Mouse (Mus musculus): ENCODE results near the gene Rnf150. TPM values are rescaled to one million over a fixed set of nuclear protein-coding genes. Genes with fewer than 3 reads are reported as not detected.

The Rnf150 gene
- polyA plus RNA-seq, 1 experiment: 1.5 TPM

DNA sequence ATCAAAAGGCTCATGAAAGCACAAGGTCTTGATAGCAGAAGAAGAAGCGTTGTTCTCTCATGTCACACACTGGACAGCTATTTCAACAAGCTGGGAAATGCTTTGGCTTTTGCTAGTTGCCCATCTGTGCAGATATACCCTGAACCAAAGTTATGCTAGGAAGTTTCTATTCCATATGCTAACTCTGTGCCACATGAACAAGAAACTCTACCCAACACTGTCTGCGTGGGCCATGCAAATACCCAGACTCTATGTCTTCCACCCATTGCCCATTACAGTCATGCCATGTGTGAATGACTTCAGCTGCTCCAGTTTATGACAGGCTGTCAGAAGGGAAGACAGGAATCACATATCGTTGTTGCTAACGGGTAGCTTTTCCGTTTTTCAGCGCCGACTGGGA lies 140.0 kb downstream of the Rnf150 start:
- Histone ChIP-seq H3K27me3 (ENCODE audit: control insufficient read depth, insufficient read depth, low read length) (no peaks in the 10 kb centered on the region), H3K4me1 (replicated peaks; ENCODE audit: control insufficient read depth, insufficient read depth, low read length) (no peaks in the 10 kb centered on the region), H3K4me3 (ENCODE audit: control insufficient read depth, insufficient read depth, low read length) (no peak overlapping the region), H3K27ac (ENCODE audit: control insufficient read depth, insufficient read depth, low read length) (no peak overlapping the region), H3K36me3 (ENCODE audit: control insufficient read depth, insufficient read depth, low read length) (no peaks in the 10 kb centered on the region)
- 97% methylated on average over 7 of the region's 7 CpGs for WGBS
- no peak for DNase-seq
- TF ChIP-seq CTCF (IDR thresholded peaks at IDR 0.05; ENCODE audit: borderline replicate concordance, control insufficient read depth, extremely low read depth, insufficient read depth, low read length, poor library complexity) (no peak), POLR2A (IDR thresholded peaks at IDR 0.05; ENCODE audit: control insufficient read depth, extremely low read depth, insufficient read depth, low read length, poor library complexity) (no peak)

DNA sequence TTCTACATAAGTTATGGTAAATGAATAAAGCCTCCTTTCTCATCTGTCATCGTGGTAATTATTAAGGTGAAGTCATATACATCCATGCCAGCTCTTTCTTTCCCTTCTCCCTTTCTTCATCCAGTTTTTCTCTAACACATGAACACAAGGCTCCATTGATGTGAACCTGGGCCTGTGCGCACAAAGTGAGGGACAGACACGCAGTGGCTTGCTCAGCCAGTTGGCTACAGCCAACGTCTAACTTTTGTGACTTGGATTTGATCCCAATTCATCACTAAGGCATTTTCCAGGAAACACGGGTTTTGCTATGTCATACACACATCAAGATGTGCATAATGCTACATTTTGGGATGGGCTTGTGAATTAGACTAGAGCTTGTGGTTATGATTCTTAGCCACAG lies 146.3 kb downstream of the Rnf150 start:
- TF ChIP-seq CTCF (IDR thresholded peaks at IDR 0.05; ENCODE audit: borderline replicate concordance, control insufficient read depth, extremely low read depth, insufficient read depth, low read length, poor library complexity): no peak
- TF ChIP-seq POLR2A (IDR thresholded peaks at IDR 0.05; ENCODE audit: control insufficient read depth, extremely low read depth, insufficient read depth, low read length, poor library complexity): no peak
- Histone ChIP-seq H3K36me3 (ENCODE audit: control insufficient read depth, insufficient read depth, low read length) (no peaks in the 10 kb centered on the region), H3K4me1 (replicated peaks; ENCODE audit: control insufficient read depth, insufficient read depth, low read length) (no peaks in the 10 kb centered on the region), H3K27ac (ENCODE audit: control insufficient read depth, insufficient read depth, low read length) (no peak overlapping the region), H3K27me3 (ENCODE audit: control insufficient read depth, insufficient read depth, low read length) (no peaks in the 10 kb centered on the region), H3K4me3 (ENCODE audit: control insufficient read depth, insufficient read depth, low read length) (no peak overlapping the region)
- 91% methylated on average over 5 of the region's 5 CpGs for WGBS
- DNase-seq: no peak

DNA sequence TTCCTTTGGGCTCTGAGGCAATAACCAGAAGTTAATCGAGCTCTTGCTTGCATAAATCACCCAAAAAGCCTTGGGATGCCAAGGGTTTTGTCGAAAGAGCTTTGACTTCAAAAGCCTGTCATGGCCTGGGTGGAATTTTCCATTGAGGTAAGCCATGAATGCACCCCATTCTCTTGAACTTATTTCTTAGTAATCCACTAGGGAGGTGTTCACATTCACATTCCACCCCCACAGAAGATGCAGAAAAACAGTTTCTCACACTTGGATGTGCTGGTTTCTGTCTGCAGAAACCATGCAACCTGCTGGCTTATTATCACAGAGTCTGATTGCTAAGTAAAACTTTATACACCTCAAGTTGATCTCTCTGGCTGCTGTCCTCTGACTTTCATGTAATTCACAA lies 148.1 kb downstream of the Rnf150 start:
- TF ChIP-seq CTCF (IDR thresholded peaks at IDR 0.05; ENCODE audit: borderline replicate concordance, control insufficient read depth, extremely low read depth, insufficient read depth, low read length, poor library complexity) (no peak), POLR2A (IDR thresholded peaks at IDR 0.05; ENCODE audit: control insufficient read depth, extremely low read depth, insufficient read depth, low read length, poor library complexity) (no peak)
- no peaks in the 10 kb centered on the region for H3K36me3 ChIP-seq (ENCODE audit: control insufficient read depth, insufficient read depth, low read length)
- DNase-seq: no peak
- no peaks in the 10 kb centered on the region for H3K4me1 ChIP-seq (replicated peaks; ENCODE audit: control insufficient read depth, insufficient read depth, low read length)
- 66% methylated on average over 2 of the region's 2 CpGs for WGBS
- no peak overlapping the region for H3K27ac ChIP-seq (ENCODE audit: control insufficient read depth, insufficient read depth, low read length)
- no peak overlapping the region for H3K4me3 ChIP-seq (ENCODE audit: control insufficient read depth, insufficient read depth, low read length)
- no peaks in the 10 kb centered on the region for H3K27me3 ChIP-seq (ENCODE audit: control insufficient read depth, insufficient read depth, low read length)

DNA sequence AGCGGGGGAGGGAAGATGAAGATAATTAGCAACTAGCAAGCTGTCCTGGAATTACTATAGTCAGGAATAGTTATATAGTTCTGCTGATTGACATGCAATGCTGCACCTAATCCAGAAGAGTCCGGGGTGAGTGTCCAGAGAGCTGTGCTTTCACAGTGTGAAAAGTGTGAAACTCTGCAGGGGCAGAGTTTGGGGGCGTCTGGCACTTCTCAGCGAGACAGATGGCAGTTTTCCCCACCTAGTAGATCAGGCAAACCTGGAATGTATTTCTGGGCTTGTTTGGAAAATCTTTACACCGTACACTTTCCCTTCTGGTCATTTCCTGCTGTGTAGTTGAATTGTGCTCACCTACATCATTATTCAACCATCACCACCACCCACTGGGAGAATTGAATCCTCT lies 148.6 kb downstream of the Rnf150 start:
- no peak overlapping the region for H3K27ac ChIP-seq (ENCODE audit: control insufficient read depth, insufficient read depth, low read length)
- DNase-seq: no peak
- TF ChIP-seq POLR2A (IDR thresholded peaks at IDR 0.05; ENCODE audit: control insufficient read depth, extremely low read depth, insufficient read depth, low read length, poor library complexity) (no peak), CTCF (IDR thresholded peaks at IDR 0.05; ENCODE audit: borderline replicate concordance, control insufficient read depth, extremely low read depth, insufficient read depth, low read length, poor library complexity) (no peak)
- H3K36me3 ChIP-seq (ENCODE audit: control insufficient read depth, insufficient read depth, low read length): no peaks in the 10 kb centered on the region
- WGBS: 92% methylated on average over 5 of the region's 5 CpGs
- H3K4me1 ChIP-seq (replicated peaks; ENCODE audit: control insufficient read depth, insufficient read depth, low read length): no peaks in the 10 kb centered on the region
- no peaks in the 10 kb centered on the region for H3K27me3 ChIP-seq (ENCODE audit: control insufficient read depth, insufficient read depth, low read length)
- H3K4me3 ChIP-seq (ENCODE audit: control insufficient read depth, insufficient read depth, low read length): no peak overlapping the region

DNA sequence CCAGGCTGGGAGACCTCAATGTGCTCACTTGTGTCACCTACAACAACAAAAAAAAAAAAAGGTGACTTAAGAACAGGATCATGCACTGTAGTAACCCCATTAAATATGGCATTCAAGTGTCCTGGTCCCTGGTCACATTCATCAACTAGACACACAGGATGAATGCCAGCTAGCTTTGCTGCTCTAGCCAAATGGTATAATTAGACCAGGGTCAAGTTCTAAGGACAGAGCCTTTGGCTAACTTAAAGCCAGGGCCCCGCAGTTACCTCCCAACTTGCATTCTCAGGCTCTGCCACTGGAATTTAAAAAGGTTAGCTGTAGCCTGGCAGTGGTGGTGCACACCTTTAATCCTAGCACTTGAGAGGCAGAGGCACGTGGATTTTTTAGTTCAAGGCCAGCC lies 165.1 kb downstream of the Rnf150 start:
- no peak for DNase-seq
- no peak for TF ChIP-seq CTCF (IDR thresholded peaks at IDR 0.05; ENCODE audit: borderline replicate concordance, control insufficient read depth, extremely low read depth, insufficient read depth, low read length, poor library complexity)
- TF ChIP-seq POLR2A (IDR thresholded peaks at IDR 0.05; ENCODE audit: control insufficient read depth, extremely low read depth, insufficient read depth, low read length, poor library complexity): no peak
- Histone ChIP-seq H3K36me3 (ENCODE audit: control insufficient read depth, insufficient read depth, low read length) (no peaks in the 10 kb centered on the region), H3K27me3 (ENCODE audit: control insufficient read depth, insufficient read depth, low read length) (no peaks in the 10 kb centered on the region), H3K4me3 (ENCODE audit: control insufficient read depth, insufficient read depth, low read length) (no peak overlapping the region), H3K27ac (ENCODE audit: control insufficient read depth, insufficient read depth, low read length) (no peak overlapping the region), H3K4me1 (replicated peaks; ENCODE audit: control insufficient read depth, insufficient read depth, low read length) (no peaks in the 10 kb centered on the region)
- WGBS: 91% methylated on average over 2 of the region's 2 CpGs

DNA sequence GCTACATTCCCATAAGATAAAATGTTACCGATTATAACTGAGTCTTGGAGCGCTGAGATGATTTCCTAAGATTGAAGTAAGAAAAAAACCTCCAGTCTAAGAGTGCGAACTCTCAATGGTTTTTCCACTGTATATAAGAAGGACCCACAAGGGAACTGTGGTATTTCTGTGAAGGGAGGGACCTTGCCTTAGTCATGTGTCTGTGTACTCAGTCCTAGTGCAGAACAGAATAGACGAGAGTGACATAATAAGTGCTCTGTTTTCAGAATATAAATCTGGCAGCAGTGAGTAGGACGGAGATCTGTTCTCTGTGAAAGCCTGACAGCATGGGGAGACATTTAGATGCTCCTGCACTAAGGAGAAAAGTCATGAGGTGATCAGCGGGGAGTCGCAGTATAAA lies 169.6 kb downstream of the Rnf150 start:
- TF ChIP-seq POLR2A (IDR thresholded peaks at IDR 0.05; ENCODE audit: control insufficient read depth, extremely low read depth, insufficient read depth, low read length, poor library complexity): no peak
- TF ChIP-seq CTCF (IDR thresholded peaks at IDR 0.05; ENCODE audit: borderline replicate concordance, control insufficient read depth, extremely low read depth, insufficient read depth, low read length, poor library complexity): no peak
- no peaks in the 10 kb centered on the region for H3K36me3 ChIP-seq (ENCODE audit: control insufficient read depth, insufficient read depth, low read length)
- H3K4me1 ChIP-seq (replicated peaks; ENCODE audit: control insufficient read depth, insufficient read depth, low read length): no peaks in the 10 kb centered on the region
- 93% methylated on average over 7 of the region's 7 CpGs for WGBS
- no peaks in the 10 kb centered on the region for H3K27me3 ChIP-seq (ENCODE audit: control insufficient read depth, insufficient read depth, low read length)
- H3K4me3 ChIP-seq (ENCODE audit: control insufficient read depth, insufficient read depth, low read length): no peak overlapping the region
- H3K27ac ChIP-seq (ENCODE audit: control insufficient read depth, insufficient read depth, low read length): no peak overlapping the region
- DNase-seq: no peak

DNA sequence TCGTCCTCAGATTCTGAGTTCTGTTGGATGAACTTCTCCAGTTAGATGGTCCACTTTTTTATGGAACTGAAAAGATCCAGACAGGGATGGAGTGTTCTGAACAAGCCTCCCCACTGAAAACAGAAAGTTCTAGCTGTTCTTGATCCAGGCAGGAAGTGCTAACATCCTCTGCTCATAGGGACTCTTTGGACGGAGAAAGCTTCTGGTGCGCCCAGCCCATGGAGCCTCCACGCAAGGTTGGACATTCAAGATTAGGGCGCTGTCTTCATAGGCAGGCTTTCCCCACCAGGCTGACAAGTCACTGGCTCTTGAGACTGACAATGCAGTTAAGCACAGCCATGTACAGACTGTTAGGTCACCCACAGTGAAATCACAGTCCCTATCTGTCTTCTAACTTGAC lies 172.0 kb downstream of the Rnf150 start:
- Histone ChIP-seq H3K36me3 (ENCODE audit: control insufficient read depth, insufficient read depth, low read length) (no peaks in the 10 kb centered on the region), H3K27ac (ENCODE audit: control insufficient read depth, insufficient read depth, low read length) (no peak overlapping the region), H3K4me3 (ENCODE audit: control insufficient read depth, insufficient read depth, low read length) (no peak overlapping the region), H3K27me3 (ENCODE audit: control insufficient read depth, insufficient read depth, low read length) (no peaks in the 10 kb centered on the region), H3K4me1 (replicated peaks; ENCODE audit: control insufficient read depth, insufficient read depth, low read length) (no peaks in the 10 kb centered on the region)
- no peak for DNase-seq
- TF ChIP-seq CTCF (IDR thresholded peaks at IDR 0.05; ENCODE audit: borderline replicate concordance, control insufficient read depth, extremely low read depth, insufficient read depth, low read length, poor library complexity): no peak
- no peak for TF ChIP-seq POLR2A (IDR thresholded peaks at IDR 0.05; ENCODE audit: control insufficient read depth, extremely low read depth, insufficient read depth, low read length, poor library complexity)
- WGBS: 94% methylated on average over 5 of the region's 5 CpGs
